Mouse (Mus musculus) heart, adult 9 months (tissue): ENCODE results near the gene Tbc1d4.

Source experiments
- DNase-seq, 2 experiments: peaks; one replicate each; pipeline ENCODE4 v3.0.0; 2022; ENCODE audit warnings: low spot score in 2 of 2

Tbc1d4 gene

GRCm38 (mm10) chr14:101430536-101430935, 178.5 kb downstream of the Tbc1d4 start:
- DNase-seq = no peak

DNA sequence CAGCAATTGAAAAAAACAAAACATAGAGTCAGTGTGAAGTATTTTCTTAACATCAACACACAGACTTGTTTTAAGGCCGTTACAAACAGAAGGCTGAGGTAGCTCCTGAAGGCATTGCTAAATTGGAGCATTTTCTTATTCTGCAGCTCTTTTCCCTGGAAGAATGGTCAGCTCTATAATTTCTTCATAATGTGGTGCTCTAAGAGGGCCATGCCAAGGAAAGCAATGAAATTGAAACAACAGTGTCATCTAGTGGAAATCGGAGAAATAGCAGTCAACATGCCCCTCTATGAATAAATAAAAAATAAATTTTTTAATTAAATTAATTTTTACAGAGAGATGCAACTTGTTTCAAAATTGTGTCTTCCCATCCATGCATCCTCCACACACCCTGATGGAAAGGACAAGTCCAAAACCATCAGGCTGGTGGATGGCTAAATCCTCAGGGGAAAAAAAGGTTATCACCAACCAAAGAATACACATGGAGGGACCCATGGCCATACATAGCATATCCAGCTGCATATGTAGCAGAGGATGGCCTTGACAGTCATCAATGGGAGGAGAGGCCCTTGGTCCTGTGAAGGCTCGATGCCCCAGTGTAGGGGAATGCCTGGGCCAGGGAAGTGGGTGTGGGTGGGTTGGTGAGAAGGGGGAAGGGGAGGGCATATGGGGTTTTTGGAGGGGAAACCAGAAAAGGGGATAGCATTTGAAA, 180.0 kb downstream of the Tbc1d4 start:
- DNase-seq = no peak

- DNase-seq = no peak
Observed at GRCm38 (mm10) chr14:101417679-101418078, 191.3 kb downstream of the Tbc1d4 start.
